ENCODE assay signal across 8 mouse cellular contexts in the genomic region with DNA sequence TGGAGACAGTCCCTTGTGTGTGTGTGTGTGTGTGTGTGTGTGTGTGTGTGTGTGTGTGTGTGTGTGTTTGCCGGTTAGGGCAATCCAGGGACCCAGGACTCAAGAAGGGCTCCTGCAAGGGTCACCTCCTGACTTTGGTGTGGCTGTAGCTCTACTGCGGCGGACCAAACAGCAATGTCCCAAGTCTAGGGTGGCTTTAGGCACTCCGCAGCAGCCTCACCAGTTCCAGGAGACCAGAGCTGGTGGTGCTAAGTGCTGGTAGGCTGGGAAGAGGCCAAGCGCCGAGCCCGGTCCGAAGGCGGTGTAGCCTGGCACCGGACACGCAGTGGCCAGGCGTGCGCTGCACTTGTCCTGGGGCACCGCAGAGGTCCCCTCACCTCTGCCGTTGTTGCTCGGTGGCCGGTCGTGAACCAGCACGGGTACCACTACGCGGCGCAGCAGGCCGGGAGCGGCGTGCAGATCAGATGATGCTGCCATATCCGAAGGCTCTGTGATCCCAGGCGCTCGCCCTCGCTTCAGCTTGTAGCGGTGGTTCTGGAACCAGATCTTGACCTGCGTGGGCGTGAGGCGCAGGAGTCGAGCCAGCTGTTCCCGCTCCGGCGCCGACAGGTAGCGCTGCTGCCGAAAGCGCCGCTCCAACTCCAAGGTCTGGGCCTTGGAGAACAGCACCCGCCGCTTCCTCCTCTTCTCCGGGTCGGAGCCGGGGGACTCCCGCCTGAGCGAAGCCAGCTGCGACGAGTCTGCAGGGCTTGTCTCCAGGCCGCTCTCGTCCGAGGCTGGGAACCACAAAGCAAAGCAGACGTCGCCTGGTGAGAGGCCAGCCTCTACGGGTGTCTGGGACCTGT. TPM values are rescaled to one million over a fixed set of nuclear protein-coding genes. Genes with fewer than 3 reads are reported as not detected.
DNase-seq lines count a peak whose midpoint lies in the region; ATAC-seq lines count a peak whose summit lies in the region.

No protein-coding gene starts in this region.

- H3K27me3 ChIP-seq in lung, embryonic 15.5 days: peaks cover 96% of the 10 kb centered on the region
- H3K27me3 ChIP-seq in stomach, embryonic 16.5 days (ENCODE audit: control insufficient read depth, insufficient read depth, low read length): peaks cover 77% of the 10 kb centered on the region

- no peaks in the 10 kb centered on the region for H3K9me3 ChIP-seq in lung, embryonic 15.5 days
- H3K9me3 ChIP-seq in stomach, embryonic 16.5 days (replicated peaks; ENCODE audit: control insufficient read depth, low read length): no peaks in the 10 kb centered on the region

- H3K4me1 ChIP-seq in lung, embryonic 15.5 days: peaks cover 24% of the 10 kb centered on the region; the same call in 1 of the 2 replicates
- peaks cover 7% of the 10 kb centered on the region for H3K4me1 ChIP-seq in stomach, embryonic 16.5 days (ENCODE audit: control insufficient read depth, insufficient read depth, low read length)

- H3K4me3 ChIP-seq in lung, embryonic 15.5 days: peak overlapping the region; percentile 28
- H3K4me3 ChIP-seq in stomach, embryonic 16.5 days (replicated peaks; ENCODE audit: low read length): peak overlapping the region; percentile 41

- no peak overlapping the region for H3K9ac ChIP-seq in lung, embryonic 15.5 days
- no peak overlapping the region for H3K9ac ChIP-seq in stomach, embryonic 16.5 days (ENCODE audit: low read length)

- H3K27ac ChIP-seq in lung, embryonic 15.5 days: no peak overlapping the region
- no peak overlapping the region for H3K27ac ChIP-seq in stomach, embryonic 16.5 days (ENCODE audit: low read length)

- peak; percentile 11 to 17 for DNase-seq in left cerebral cortex, postnatal 25 days (ENCODE audit: low spot score in 2 of 2)
- no peak for DNase-seq in left cerebral cortex, adult 11 months (ENCODE audit: low spot score)
- DNase-seq in embryo, embryonic 10 days (ENCODE audit: low spot score): peak; percentile 76
- peak; percentile 2 to 12 for DNase-seq in heart, postnatal 10 days
- DNase-seq in thymus, postnatal 14 days: no peak
- DNase-seq in urinary bladder, postnatal 25 days (ENCODE audit: low spot score): no peak

- peak overlapping the region; percentile 58 for H3K4me2 ChIP-seq in lung, embryonic 15.5 days
- H3K4me2 ChIP-seq in stomach, embryonic 16.5 days (ENCODE audit: low read depth, low read length): peak overlapping the region; percentile 61

- ATAC-seq in lung, embryonic 15.5 days (ENCODE audit: borderline replicate concordance, extremely low read depth, low FRiP score, low TSS enrichment): peak; percentile 58; the same call in 1 of the 2 replicates
- ATAC-seq in stomach, embryonic 16.5 days (ENCODE audit: insufficient read depth, low FRiP score): peak; percentile 44

- under 1% methylated on average over 56 of the region's 57 CpGs for WGBS in lung, embryonic 15.5 days
- WGBS in stomach, embryonic 16.5 days: under 1% methylated on average over 57 of the region's 57 CpGs

- intact Hi-C loops in left cerebral cortex, postnatal 25 days (cut with DNase I): loop anchor here (5.0 kb wide), 2 partner anchors 94 to 941 kb away; no protein-coding TSS in a partner anchor
- intact Hi-C loops in heart, postnatal 10 days (cut with DNase I): no loop called here

- H3K36me3 ChIP-seq in lung, embryonic 15.5 days: no peaks in the 10 kb centered on the region
- no peaks in the 10 kb centered on the region for H3K36me3 ChIP-seq in stomach, embryonic 16.5 days (ENCODE audit: control insufficient read depth, insufficient read depth, low read length)

RNA-seq across cellular contexts. Expression of gene Nkx2-9, which starts 1.4 kb away (rescaled TPM):
- total RNA-seq in left cerebral cortex, postnatal 25 days (2021): not detected
- under 1 TPM in 1 of 2 experiments, not detected in 1; 0.34 TPM for total RNA-seq in heart, postnatal 10 days (2021)
- not detected in 2 replicates for polyA plus RNA-seq in lung, embryonic 15.5 days (2015; fragmentation: Nextera tagmentation; extraction: Ambion mirVana)
- not detected in 2 replicates for polyA plus RNA-seq in stomach, embryonic 16.5 days (2015; fragmentation: Nextera tagmentation; extraction: Ambion mirVana)

Comparison
In these comparisons a context has a peak if more than half of its experiments do, and no peak if none do; other contexts are left out.
1. DNase-seq: peak in left cerebral cortex, postnatal 25 days (2 of 2), embryo, embryonic 10 days (single experiment) and heart, postnatal 10 days (2 of 2); none in left cerebral cortex, adult 11 months (single experiment), thymus, postnatal 14 days (single experiment) and urinary bladder, postnatal 25 days (single experiment).